Mouse (Mus musculus): ENCODE measurements around the gene Bnc2.

Gene Bnc2

DNA sequence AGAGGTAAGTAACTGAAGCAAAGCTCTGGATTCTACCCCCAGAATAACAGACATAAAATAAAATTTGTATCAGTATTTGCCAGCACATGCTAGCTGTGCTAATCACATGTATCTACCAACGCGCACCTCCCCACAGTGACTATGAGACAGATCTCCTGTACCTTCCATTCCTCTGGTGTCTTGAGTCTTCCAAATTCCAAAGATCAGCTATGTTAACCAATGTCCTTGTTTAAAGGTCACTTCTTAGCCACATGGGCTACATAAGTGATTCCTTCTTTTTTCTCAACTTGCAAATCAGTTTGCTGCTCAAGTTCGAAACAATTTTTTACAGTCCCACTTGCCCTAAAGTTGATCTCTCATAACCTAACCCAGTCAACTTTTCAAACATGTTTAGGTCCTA is 167.5 kb downstream of the Bnc2 start:
- no peak for DNase-seq (ENCODE audit: low read depth, low spot score)

DNA sequence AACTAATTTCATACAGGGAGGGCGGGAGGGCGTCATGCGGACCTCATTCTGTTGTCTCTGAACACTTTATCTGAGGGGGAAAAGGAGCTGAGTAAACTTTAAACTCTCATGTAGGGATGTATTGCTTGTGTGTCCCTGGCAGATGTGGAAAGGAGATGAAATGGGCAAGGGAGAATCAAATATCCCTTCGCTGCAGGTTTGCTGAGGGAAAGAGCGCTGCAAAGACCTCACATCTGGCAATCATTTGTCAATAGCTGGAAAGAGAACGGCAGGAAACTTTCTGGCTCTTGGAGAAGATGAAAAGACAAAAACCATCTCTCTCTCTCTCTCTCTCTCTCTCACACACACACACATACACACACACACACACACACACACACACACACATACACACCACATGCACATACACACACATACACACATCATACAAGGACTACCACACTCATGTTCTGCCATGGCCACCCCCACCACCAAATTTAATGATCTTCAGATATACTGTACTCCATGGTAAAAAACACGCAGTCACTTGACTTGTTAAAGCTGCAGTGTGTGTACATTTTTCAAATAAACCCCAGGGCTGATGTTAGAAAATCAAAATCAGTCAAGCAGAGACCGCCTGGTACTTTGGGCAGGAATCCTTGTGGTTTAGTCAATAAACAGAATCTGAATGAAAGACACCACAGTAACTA is 172.3 kb downstream of the Bnc2 start:
- peak; percentile 60 for DNase-seq (ENCODE audit: low read depth, low spot score)

DNA sequence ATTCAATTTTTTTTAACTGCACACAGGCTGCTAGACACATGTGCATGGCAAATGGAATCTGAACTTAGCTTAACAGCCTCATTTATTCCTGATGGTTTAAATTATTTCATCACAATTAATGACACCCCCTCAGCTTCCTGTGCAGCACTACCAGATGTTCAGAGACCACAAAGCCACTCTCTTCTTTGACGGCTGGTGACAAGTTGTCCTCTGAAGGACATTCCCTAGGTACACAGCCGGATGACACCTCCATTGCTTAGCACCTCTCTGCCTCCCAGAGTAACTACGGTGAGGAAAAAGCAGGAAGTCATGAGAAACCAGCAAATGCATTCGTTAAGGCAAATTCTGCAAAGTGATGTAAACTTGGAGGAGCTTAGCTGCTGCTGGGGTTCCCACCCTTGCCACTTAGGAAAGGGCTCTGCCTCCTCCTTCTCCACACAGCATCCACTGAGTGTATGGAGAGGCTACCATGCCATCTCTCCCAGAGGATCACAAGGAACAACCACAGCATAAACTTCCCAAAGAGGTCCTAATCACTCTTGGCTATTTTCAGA is 174.2 kb downstream of the Bnc2 start:
- DNase-seq (ENCODE audit: low read depth, low spot score): peak; percentile 23

DNA sequence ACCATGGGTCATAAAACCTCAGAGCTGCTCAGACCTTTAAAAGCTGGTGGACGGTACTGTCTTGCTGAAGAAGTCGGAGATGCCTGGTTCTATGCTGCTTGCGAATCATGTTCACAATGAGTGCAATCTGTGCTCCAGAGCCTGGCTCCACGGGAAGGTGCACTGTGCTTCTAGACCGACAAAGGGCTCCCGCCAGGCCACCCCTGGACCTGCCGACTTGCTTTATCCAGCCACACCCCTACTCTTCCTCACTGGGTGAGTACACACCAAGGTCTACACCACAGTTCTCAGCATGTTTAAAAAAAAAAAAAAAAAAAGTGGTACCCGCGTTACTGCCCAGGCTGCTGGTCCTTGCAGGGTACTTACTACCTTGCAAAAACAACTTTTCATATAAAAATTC is 174.8 kb downstream of the Bnc2 start:
- no peak for DNase-seq (ENCODE audit: low read depth, low spot score)

DNA sequence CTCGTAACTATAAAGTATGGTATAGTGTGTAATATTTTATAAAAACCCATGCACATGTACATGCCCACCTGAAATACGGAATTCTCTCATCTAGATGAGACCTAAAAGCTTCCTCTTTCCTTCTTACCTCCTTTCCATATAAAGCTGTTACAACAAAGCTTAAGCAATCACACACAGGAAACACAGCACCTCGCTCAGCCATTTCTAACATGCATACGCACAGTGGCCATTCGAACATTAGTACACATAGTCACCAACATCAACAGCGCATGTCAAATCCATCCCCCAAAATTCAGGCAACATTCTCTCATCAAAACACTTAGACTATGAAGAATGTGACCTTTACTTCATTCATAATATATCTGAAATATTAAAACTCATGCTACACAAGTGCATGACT is 176.6 kb downstream of the Bnc2 start:
- no peak for DNase-seq (ENCODE audit: low read depth, low spot score)

- DNase-seq (ENCODE audit: low read depth, low spot score): no peak
Measured at GRCm38 (mm10) chr4:84488323-84488722, 186.8 kb downstream of the Bnc2 start.

- DNase-seq (ENCODE audit: low read depth, low spot score): no peak
Measured at GRCm38 (mm10) chr4:84482680-84483079, 192.4 kb downstream of the Bnc2 start.

- no peak for DNase-seq (ENCODE audit: low read depth, low spot score)
Measured at GRCm38 (mm10) chr4:84472643-84473042, 202.4 kb downstream of the Bnc2 start.

GRCm38 (mm10) chr4:84470106-84470885 is 204.8 kb downstream of the Bnc2 start:
- DNase-seq (ENCODE audit: low read depth, low spot score): no peak

- DNase-seq (ENCODE audit: low read depth, low spot score): no peak
Measured at GRCm38 (mm10) chr4:84469400-84469799, 205.7 kb downstream of the Bnc2 start.

DNA sequence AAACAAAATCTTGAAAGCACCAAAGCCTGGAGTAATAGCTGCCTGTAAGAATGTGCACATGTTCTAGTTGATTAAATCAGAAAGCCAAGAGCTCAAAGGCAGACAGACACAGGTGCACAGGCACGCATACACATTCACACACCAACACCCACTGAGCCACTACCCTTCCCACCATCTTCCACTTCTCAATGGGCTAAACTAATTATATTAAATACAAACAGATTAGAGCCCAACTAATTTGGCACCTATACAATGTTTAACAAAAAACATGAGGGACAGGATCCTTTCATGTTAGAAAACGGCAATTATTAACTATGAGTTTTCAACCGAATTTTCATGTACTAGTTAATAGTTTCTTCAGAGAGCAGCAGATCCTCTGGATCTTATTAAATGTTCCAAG is 207.4 kb downstream of the Bnc2 start:
- DNase-seq (ENCODE audit: low read depth, low spot score): no peak

DNA sequence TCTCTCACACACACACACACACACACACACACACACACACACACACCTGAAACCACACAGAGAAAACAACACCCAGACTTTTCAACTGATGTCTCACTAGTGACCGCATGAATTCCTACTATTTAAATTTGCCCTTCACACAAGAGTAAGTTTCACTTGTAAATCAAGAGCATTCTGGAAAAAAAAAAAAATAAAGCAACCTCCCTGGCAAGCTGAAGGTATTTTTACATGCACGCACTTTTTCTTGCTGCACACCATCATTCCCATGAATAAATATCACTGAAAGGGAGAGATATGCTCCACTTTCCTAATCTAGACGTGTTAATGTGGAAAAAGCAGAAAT is 216.9 kb downstream of the Bnc2 start:
- DNase-seq (ENCODE audit: low read depth, low spot score): no peak

- peak; percentile 47 for DNase-seq (ENCODE audit: low read depth, low spot score)
Measured at GRCm38 (mm10) chr4:84457512-84458217, 217.4 kb downstream of the Bnc2 start.

- DNase-seq (ENCODE audit: low read depth, low spot score): no peak
Measured at GRCm38 (mm10) chr4:84456853-84457249, 218.2 kb downstream of the Bnc2 start.

DNA sequence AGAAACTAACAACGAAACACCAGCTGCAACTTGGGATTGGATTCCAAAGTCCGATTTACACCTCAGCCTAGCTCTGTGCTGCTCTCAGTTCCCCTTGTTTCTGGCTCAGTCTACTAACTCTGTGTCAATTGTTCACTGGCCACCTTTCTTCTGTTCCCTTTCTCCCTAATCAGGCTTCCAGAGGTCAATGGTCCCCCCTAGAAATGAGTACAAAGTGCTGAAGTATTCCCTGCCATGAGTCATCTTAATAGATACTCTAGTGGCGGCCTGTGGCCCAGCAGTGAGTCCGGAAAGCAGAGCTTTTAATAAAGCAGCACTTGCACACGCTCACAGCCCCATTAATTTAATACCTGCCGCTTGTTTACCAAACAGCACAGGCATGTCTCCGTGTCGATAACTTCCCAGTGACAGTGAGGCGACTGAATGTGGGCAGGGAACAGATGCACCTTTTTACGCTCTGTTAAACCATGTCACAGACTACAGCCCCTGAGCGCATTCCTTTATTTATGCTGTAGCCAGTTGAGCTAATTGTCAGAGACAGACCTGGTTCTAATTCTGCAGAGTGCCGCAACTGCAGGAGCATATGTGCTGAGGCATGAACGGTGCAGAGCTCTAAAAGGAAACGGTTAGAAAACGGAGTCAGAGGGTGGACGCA is 218.8 kb downstream of the Bnc2 start:
- DNase-seq (ENCODE audit: low read depth, low spot score): peak; percentile 14

DNA sequence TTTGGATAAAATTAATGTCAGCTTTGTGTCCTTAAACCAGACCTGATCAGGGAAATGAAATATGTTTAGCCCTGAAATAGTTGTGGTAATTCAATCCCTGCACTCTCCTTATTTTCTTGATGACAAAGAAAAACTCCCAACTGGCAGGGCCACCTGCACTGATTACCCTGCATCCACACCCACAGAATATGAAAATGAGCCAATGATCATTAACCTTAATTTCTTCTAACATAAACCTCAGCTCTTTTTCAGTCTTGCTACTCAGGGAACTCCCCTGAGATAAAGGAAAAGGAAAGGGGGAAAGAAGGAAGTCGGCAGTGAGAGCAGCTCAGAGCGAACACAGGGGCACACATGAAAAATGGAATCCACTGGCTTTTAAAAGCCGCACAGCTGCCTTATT is 220.6 kb downstream of the Bnc2 start:
- DNase-seq (ENCODE audit: low read depth, low spot score): no peak

- DNase-seq (ENCODE audit: low read depth, low spot score): no peak
Measured at GRCm38 (mm10) chr4:84453586-84453985, 221.5 kb downstream of the Bnc2 start.

DNA sequence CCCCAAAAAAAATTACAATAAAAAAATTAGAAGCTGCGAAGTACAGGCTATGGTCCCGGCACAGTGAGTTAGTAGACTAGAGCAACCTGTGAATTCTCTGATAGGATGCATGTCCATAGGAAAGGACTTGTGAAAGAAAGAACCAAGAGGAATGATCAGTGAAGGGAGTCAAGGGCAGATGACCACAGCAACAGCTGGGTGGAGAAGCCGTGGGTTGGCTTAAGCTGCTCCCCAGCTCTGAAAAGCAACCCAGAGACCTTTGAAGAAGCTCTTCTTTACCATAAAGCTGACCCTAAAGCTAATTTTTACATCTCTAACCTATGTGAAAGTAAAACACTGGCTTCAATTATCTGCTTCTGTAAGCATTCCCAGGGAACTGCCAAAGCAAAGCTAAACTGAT is 222.4 kb downstream of the Bnc2 start:
- no peak for DNase-seq (ENCODE audit: low read depth, low spot score)

DNA sequence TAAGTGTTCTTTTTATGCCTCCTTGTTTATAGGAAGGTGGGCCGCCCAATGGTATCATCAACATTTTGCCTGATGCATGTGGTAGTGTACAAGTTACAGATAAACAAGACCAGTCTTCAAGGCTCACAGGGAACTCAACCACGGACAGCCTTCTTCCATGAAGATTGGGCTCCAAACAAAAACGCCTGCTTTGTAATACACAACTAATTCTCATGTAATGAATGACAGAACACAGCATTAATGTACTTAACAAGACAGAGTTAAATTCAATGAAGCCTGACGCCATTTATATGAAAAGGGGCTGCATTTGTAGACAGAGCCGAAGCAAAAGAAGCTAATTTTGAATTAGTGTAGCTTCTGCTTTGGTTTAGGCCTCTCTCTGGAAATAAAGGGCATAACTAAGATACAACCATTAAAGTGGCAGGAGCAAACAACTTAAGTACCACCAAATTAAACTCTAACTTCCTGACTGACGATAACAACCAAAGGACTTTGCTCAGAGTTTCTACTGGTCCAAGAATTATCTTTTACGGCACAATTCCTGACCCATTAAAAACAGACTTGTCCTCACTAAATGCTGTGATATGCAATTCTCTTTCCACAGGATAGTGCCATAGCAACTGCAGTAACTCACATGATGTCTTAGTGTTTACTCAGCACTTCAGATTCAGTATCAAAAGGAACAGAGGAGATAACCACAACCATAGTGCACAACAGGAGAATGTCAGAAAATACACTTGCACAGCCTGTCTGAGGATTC is 225.6 kb downstream of the Bnc2 start:
- DNase-seq (ENCODE audit: low read depth, low spot score): no peak

DNA sequence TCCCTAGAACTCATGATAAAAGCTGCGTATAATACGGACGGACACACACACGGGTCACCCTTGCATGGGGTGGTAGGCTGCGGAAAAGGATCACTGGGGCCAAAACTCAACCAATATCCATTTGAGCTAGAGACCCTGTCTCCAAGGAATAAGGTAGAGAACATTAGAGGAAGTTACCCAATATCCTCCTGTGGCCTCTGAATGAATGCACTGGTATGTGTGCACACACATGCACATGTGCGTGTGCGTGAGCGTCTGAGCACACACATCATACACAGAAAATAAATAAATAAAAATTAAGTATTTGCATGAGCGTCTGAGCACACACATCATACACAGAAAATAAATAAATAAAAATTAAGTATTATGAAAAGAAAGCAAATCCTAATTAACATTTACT is 241.8 kb downstream of the Bnc2 start:
- no peak for DNase-seq (ENCODE audit: low read depth, low spot score)
